ENCODE assay signal across 11 mouse cellular contexts in the genomic region with DNA sequence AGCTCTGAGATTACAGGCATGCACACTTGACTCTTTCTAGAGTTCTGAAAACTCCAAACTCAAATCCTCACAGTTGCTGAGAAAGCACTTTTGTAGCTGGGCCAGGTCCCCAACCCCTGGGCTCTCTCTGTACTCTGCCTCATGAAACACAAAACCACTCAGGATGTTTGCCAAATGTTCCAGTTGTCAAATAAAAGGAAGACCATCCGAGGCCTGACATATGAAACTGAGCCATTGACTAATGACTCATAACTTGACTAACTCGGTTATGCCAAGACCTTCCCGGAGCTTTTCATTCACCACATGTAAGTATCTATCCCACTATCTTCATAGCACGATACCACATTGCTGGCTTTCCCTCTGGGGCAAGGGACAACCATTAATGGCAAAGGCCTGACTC.
DNase-seq lines count a peak whose midpoint lies in the region; ATAC-seq and TF ChIP-seq lines count a peak whose summit lies in the region.
"Had no signal": no experiment of that assay in that cellular context is flagged by ENCODE, and none has a peak within 500 bp of the region (broad histone marks: within the 10 kb centered on the region; RNA-seq: fewer than 3 reads in every experiment).

No protein-coding gene starts in this region.

- no peaks in the 10 kb centered on the region for H3K36me3 ChIP-seq in heart, adult 2 months (ENCODE audit: control insufficient read depth, insufficient read depth, low read length)
- H3K36me3 ChIP-seq in stomach, embryonic 16.5 days (ENCODE audit: control insufficient read depth, insufficient read depth, low read length) = no peaks in the 10 kb centered on the region
- no peaks in the 10 kb centered on the region for H3K36me3 ChIP-seq in kidney, embryonic 15.5 days
- H3K36me3 ChIP-seq in kidney, embryonic 14.5 days (ENCODE audit: control insufficient read depth, insufficient read depth, low read length) = no peaks in the 10 kb centered on the region
- H3K36me3 ChIP-seq: midbrain, embryonic 10.5 days had no signal

- TF ChIP-seq POLR2A in heart, adult 2 months (IDR thresholded peaks at IDR 0.05; ENCODE audit: insufficient read depth, low read depth, low read length) = no peak

- TF ChIP-seq CTCF in heart, adult 2 months (IDR thresholded peaks at IDR 0.05) = no peak

- no peak overlapping the region for H3K27ac ChIP-seq in heart, adult 2 months
- peak overlapping the region; percentile 76; the same call in 1 of the 2 replicates for H3K27ac ChIP-seq in stomach, embryonic 16.5 days (ENCODE audit: low read length)
- no peak overlapping the region for H3K27ac ChIP-seq in kidney, embryonic 15.5 days
- no peak overlapping the region for H3K27ac ChIP-seq in kidney, embryonic 14.5 days (ENCODE audit: low read depth, low read length)
- H3K27ac ChIP-seq: midbrain, embryonic 10.5 days had no signal

- ATAC-seq in stomach, embryonic 16.5 days (ENCODE audit: insufficient read depth, low FRiP score) = no peak
- ATAC-seq in kidney, embryonic 15.5 days (replicated peaks; ENCODE audit: low FRiP score) = no peak
- ATAC-seq in kidney, embryonic 14.5 days (ENCODE audit: low FRiP score, low TSS enrichment) = no peak
- ATAC-seq: intestine, embryonic 16.5 days had no signal

- no peaks in the 10 kb centered on the region for H3K79me2 ChIP-seq in heart, adult 2 months (replicated peaks; ENCODE audit: control insufficient read depth, insufficient read depth, low read length)

- peak; percentile 30 for DNase-seq in heart, adult 8-10 months (ENCODE audit: low spot score)
- no peak for DNase-seq in heart, adult 2 months
- DNase-seq in lung, postnatal 25 days (ENCODE audit: low spot score) = peak; percentile 22
- no peak for DNase-seq in lung, postnatal 4 days
- peak; percentile 6 to 10 for DNase-seq in gastrocnemius, adult 8-10 months (ENCODE audit: low spot score in 2 of 2)
- DNase-seq: layer of hippocampus, postnatal 36 days had no signal

- no peak for TF ChIP-seq EP300 in heart, adult 2 months (IDR thresholded peaks at IDR 0.05; ENCODE audit: insufficient read depth, low read depth, low read length)

- 33% methylated on average over 4 of the region's 4 CpGs for WGBS in heart, adult 2 months
- 19% methylated on average over 4 of the region's 4 CpGs for WGBS in stomach, embryonic 16.5 days
- WGBS in kidney, embryonic 15.5 days = 37% methylated on average over 4 of the region's 4 CpGs
- 36% methylated on average over 4 of the region's 4 CpGs for WGBS in kidney, embryonic 14.5 days

- H3K9me3 ChIP-seq in stomach, embryonic 16.5 days (replicated peaks; ENCODE audit: control insufficient read depth, low read length) = no peaks in the 10 kb centered on the region
- H3K9me3 ChIP-seq in kidney, embryonic 15.5 days (replicated peaks) = no peaks in the 10 kb centered on the region
- no peaks in the 10 kb centered on the region for H3K9me3 ChIP-seq in kidney, embryonic 14.5 days (ENCODE audit: control insufficient read depth, low read length)
- H3K9me3 ChIP-seq: midbrain, embryonic 10.5 days had no signal

- H3K4me2 ChIP-seq in stomach, embryonic 16.5 days (ENCODE audit: low read depth, low read length) = no peak overlapping the region
- no peak overlapping the region for H3K4me2 ChIP-seq in kidney, embryonic 15.5 days
- no peak overlapping the region for H3K4me2 ChIP-seq in kidney, embryonic 14.5 days (replicated peaks; ENCODE audit: low read depth, low read length)

- intact Hi-C loops in heart, adult 2 months (cut with DNase I) = loop anchor here (5.0 kb wide), 1 partner anchor 67 kb away; the partner anchor contains the start of gene Noct

- no peak overlapping the region for H3K4me3 ChIP-seq in heart, adult 2 months
- H3K4me3 ChIP-seq in stomach, embryonic 16.5 days (replicated peaks; ENCODE audit: low read length) = no peak overlapping the region
- no peak overlapping the region for H3K4me3 ChIP-seq in kidney, embryonic 15.5 days (replicated peaks)
- no peak overlapping the region for H3K4me3 ChIP-seq in kidney, embryonic 14.5 days (ENCODE audit: low read length)
- H3K4me3 ChIP-seq: midbrain, embryonic 10.5 days had no signal

- H3K9ac ChIP-seq in heart, adult 2 months (ENCODE audit: low read depth, low read length) = no peak overlapping the region
- H3K9ac ChIP-seq in stomach, embryonic 16.5 days (ENCODE audit: low read length) = no peak overlapping the region
- H3K9ac ChIP-seq in kidney, embryonic 15.5 days = no peak overlapping the region
- no peak overlapping the region for H3K9ac ChIP-seq in kidney, embryonic 14.5 days (ENCODE audit: low read depth, low read length)

- peaks cover 3% of the 10 kb centered on the region; the same call in 1 of the 2 replicates for H3K4me1 ChIP-seq in heart, adult 2 months (ENCODE audit: control insufficient read depth, insufficient read depth, low read length)
- H3K4me1 ChIP-seq in stomach, embryonic 16.5 days (ENCODE audit: control insufficient read depth, insufficient read depth, low read length) = peaks cover 19% of the 10 kb centered on the region
- H3K4me1 ChIP-seq in kidney, embryonic 15.5 days = peaks cover 17% of the 10 kb centered on the region
- peaks cover 2% of the 10 kb centered on the region; the same call in 1 of the 2 replicates for H3K4me1 ChIP-seq in kidney, embryonic 14.5 days (ENCODE audit: control insufficient read depth, insufficient read depth, low read length)

- no peaks in the 10 kb centered on the region for H3K27me3 ChIP-seq in heart, adult 2 months (ENCODE audit: control insufficient read depth, insufficient read depth, low read length)
- no peaks in the 10 kb centered on the region for H3K27me3 ChIP-seq in stomach, embryonic 16.5 days (ENCODE audit: control insufficient read depth, insufficient read depth, low read length)
- H3K27me3 ChIP-seq in kidney, embryonic 15.5 days = no peaks in the 10 kb centered on the region
- H3K27me3 ChIP-seq in kidney, embryonic 14.5 days (ENCODE audit: control insufficient read depth, insufficient read depth, low read length) = no peaks in the 10 kb centered on the region

Comparison
In these comparisons a context has a peak if more than half of its experiments do, and no peak if none do; other contexts are left out.
1. DNase-seq: peak in heart, adult 8-10 months (single experiment), lung, postnatal 25 days (single experiment) and gastrocnemius, adult 8-10 months (2 of 2); none in heart, adult 2 months (0 of 2) and lung, postnatal 4 days (0 of 2).